Mouse (Mus musculus) midbrain, embryonic 15.5 days (tissue): ENCODE measurements around the gene Zfp821. TPM values are rescaled to one million over a fixed set of nuclear protein-coding genes. Genes with fewer than 3 reads are reported as not detected.

Experiments used
- ATAC-seq: fragments of 200-750 bp; cut with Nextera tagmentation; replicated peaks from 2 replicates; pipeline ENCODE4 v1.8.0; 2017; ENCODE audit warnings: moderate TSS enrichment
- H3K27ac ChIP-seq: fragments of 300-500 bp; sonication (generic); 2 replicates; pipeline ENCODE4 v1.5.1; 2015; ENCODE audit warnings: mild to moderate bottlenecking, inconsistent platforms
- H3K27me3 ChIP-seq: fragments of 300-500 bp; sonication (generic); replicated peaks from 2 replicates; pipeline ENCODE4 v1.6.1; 2015; ENCODE audit warnings: inconsistent platforms
- H3K36me3 ChIP-seq: fragments of 300-500 bp; sonication (generic); replicated peaks from 2 replicates; pipeline ENCODE4 v1.6.1; 2015; ENCODE audit warnings: inconsistent platforms
- H3K4me1 ChIP-seq: fragments of 300-500 bp; sonication (generic); 2 replicates; pipeline ENCODE4 v1.6.1; 2015; ENCODE audit warnings: inconsistent platforms
- H3K4me2 ChIP-seq: fragments of 300-500 bp; sonication (generic); 2 replicates; pipeline ENCODE4 v1.6.1; 2015; ENCODE audit warnings: inconsistent platforms, mild to moderate bottlenecking, moderate library complexity
- H3K4me3 ChIP-seq: fragments of 300-500 bp; sonication (generic); 2 replicates; pipeline ENCODE4 v1.5.1; 2015; ENCODE audit warnings: mild to moderate bottlenecking, inconsistent platforms
- H3K9ac ChIP-seq: fragments of 300-500 bp; sonication (generic); 2 replicates; pipeline ENCODE4 v1.6.1; 2015; ENCODE audit warnings: mild to moderate bottlenecking, inconsistent platforms
- H3K9me3 ChIP-seq: fragments of 300-500 bp; sonication (generic); 2 replicates; pipeline ENCODE4 v1.6.1; 2016; ENCODE audit warnings: inconsistent platforms
- WGBS: fragments of 180-500 bp; shearing (Covaris S2); methylation state at CpG from one replicate; pipeline ENCODE4 v1.1.7; 2015; ENCODE audit warnings: mixed read lengths; 5-methylcytosine and 5-hydroxymethylcytosine counted together
- polyA plus RNA-seq: library from polyadenylated mRNA; unstranded; fragments of >200 nt; fragmentation: Nextera tagmentation; extraction: Ambion mirVana; gene quantifications from 2 replicates; pipeline ENCODE4 v1.2.1, GENCODE M21; 2015

The Zfp821 gene
- 83.8 and 84.4 TPM in 2 replicates for polyA plus RNA-seq

GRCm38 (mm10) chr8:109705320-109706075 lies at the start of gene Zfp821:
Gene Zfp821, plus strand, starts transcription at chr8:109705546.
- ATAC-seq: peak; percentile 88
- Histone ChIP-seq H3K4me3 (peak within 1 kb of the TSS; percentile 90), H3K9ac (peak within 1 kb of the TSS; percentile 99), H3K36me3 (peaks cover 20% of the 10 kb centered on the region; the same call in 1 of the 2 replicates), H3K27ac (peak within 1 kb of the TSS; percentile 98), H3K9me3 (no peaks in the 10 kb centered on the region), H3K4me2 (peak within 1 kb of the TSS; percentile 84), H3K4me1 (peaks cover 35% of the 10 kb centered on the region), H3K27me3 (no peaks in the 10 kb centered on the region)
- WGBS: under 1% methylated on average over 56 of the region's 100 CpGs

GRCm38 (mm10) chr8:109656860-109657259 lies 48.5 kb upstream of the Zfp821 start:
- ATAC-seq: no peak
- H3K36me3 ChIP-seq: no peaks in the 10 kb centered on the region
- no peaks in the 10 kb centered on the region for H3K27me3 ChIP-seq
- H3K4me3 ChIP-seq: no peak overlapping the region
- 87% methylated on average over 3 of the region's 3 CpGs for WGBS
- H3K4me2 ChIP-seq: no peak overlapping the region
- no peaks in the 10 kb centered on the region for H3K9me3 ChIP-seq
- H3K9ac ChIP-seq: no peak overlapping the region
- no peak overlapping the region for H3K27ac ChIP-seq
- H3K4me1 ChIP-seq: no peaks in the 10 kb centered on the region

- no peaks in the 10 kb centered on the region; the same call in 1 of the 2 replicates for H3K36me3 ChIP-seq
- no peak overlapping the region for H3K4me2 ChIP-seq
- ATAC-seq: no peak
- H3K4me3 ChIP-seq: no peak overlapping the region
- no peaks in the 10 kb centered on the region for H3K27me3 ChIP-seq
- H3K9ac ChIP-seq: no peak overlapping the region
- WGBS: 91% methylated on average over 3 of the region's 3 CpGs
- H3K27ac ChIP-seq: no peak overlapping the region
- no peaks in the 10 kb centered on the region for H3K9me3 ChIP-seq
- H3K4me1 ChIP-seq: no peaks in the 10 kb centered on the region
Measured at GRCm38 (mm10) chr8:109662328-109662727, 43.0 kb upstream of the Zfp821 start.

DNA sequence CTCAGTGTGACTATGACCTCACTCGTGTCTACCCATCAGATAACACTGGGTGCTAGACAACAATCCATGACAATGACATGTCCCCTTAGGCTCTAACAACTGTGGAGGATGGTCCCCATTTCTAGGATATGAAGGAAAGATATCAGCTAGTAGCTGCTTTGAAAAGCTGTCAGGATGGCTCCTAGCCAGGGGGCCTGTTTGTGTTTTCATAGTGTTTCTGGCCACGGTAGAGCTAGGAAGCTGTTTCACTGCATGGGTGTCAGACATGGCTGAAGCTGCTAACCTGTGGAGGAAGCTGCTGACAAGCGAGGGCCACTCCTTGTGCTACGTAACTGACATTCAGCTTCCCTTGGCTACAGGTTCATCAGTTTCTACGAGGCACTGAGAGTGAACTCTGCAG lies 38.7 kb upstream of the Zfp821 start:
- no peak for ATAC-seq
- no peak overlapping the region for H3K4me2 ChIP-seq
- H3K36me3 ChIP-seq: peaks cover 15% of the 10 kb centered on the region
- no peak overlapping the region for H3K9ac ChIP-seq
- no peak overlapping the region for H3K4me3 ChIP-seq
- H3K9me3 ChIP-seq: no peaks in the 10 kb centered on the region
- H3K27me3 ChIP-seq: no peaks in the 10 kb centered on the region
- WGBS: 88% methylated on average over 5 of the region's 5 CpGs
- H3K4me1 ChIP-seq: no peaks in the 10 kb centered on the region
- H3K27ac ChIP-seq: no peak overlapping the region

DNA sequence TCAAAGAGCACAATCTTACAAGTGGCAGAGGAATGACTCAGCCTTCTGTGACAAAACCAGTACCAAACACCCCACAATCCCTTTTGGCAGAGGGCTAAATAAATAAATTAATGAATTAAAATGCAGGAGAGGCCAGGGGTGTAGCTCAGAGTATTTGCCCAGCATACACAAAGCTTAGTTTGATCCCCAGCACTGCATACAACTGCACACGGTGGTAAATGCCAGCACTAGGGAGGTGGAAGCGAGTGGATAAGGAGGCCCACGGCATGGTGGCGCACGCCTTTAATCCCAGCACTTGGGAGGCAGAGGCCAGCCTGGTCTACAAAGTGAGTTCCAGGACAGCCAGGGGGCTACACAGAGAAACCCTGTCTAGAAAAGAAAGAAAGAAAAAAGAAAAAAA lies 32.7 kb upstream of the Zfp821 start:
- 90% methylated on average over 5 of the region's 5 CpGs for WGBS
- peaks cover 71% of the 10 kb centered on the region for H3K36me3 ChIP-seq
- no peak overlapping the region for H3K27ac ChIP-seq
- H3K4me1 ChIP-seq: no peaks in the 10 kb centered on the region
- no peaks in the 10 kb centered on the region for H3K27me3 ChIP-seq
- no peak overlapping the region for H3K9ac ChIP-seq
- no peaks in the 10 kb centered on the region for H3K9me3 ChIP-seq
- no peak overlapping the region for H3K4me2 ChIP-seq
- ATAC-seq: no peak
- no peak overlapping the region for H3K4me3 ChIP-seq

DNA sequence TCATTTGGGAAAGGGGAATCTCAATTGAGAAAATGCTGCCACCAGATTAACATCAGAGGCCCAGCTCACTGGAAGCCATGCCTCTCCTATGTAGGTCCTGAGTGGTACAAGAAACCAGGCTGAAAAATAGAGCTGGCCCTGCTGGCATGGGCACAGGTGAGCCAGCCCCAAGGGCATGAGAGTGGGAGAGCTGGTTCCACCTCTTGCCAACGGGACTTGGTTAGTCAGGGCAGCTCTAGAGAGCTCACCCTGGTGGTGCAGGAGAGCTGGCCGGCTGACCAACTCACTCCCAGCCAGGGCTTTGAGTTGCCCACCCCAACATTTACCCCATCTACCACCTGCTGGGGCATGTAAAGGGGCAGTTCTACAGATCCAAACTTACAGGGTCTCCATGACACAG lies 31.8 kb upstream of the Zfp821 start:
- WGBS: 100% methylated on average over 2 of the region's 2 CpGs
- Histone ChIP-seq H3K9me3 (no peaks in the 10 kb centered on the region), H3K36me3 (peaks cover 78% of the 10 kb centered on the region), H3K4me2 (no peak overlapping the region), H3K27me3 (no peaks in the 10 kb centered on the region), H3K4me1 (no peaks in the 10 kb centered on the region), H3K4me3 (no peak overlapping the region), H3K9ac (no peak overlapping the region), H3K27ac (no peak overlapping the region)
- ATAC-seq: no peak

DNA sequence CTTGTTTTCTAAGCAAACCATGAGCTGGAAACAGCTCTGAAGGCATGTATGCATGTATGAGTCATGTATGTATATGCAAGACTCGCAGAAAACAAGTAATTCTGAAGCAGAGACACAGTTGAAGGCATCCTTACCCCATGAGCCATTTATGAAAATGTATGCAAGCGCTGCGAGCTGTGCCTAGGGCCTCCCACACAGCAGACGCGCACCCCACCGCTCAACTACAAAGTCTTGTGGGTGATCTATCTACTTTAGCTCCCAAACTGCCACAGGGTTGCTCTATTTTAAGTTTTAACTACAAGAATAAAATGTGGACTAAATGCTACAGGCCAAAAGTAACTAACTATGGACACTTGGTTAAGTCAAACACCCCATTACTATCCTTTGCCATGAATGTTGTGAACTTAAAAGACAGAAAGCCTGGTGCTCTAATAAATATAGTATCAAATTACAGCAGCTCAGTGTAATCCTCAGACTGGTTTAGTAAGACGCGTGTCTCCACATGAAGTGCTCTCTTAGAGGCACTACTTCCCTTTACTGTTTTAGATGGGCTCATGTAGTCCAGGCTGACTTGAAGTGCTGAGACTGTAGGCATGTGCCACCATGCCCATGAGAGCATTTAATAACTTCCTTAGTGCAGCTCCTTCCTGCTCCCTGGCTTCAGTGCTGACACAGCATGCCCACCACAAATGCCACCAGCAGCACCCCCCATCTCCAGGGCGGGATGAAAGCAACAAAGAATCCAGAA lies 29.3 kb upstream of the Zfp821 start:
- Histone ChIP-seq H3K36me3 (peaks cover 88% of the 10 kb centered on the region), H3K4me2 (no peak overlapping the region), H3K9ac (no peak overlapping the region), H3K9me3 (no peaks in the 10 kb centered on the region), H3K27me3 (no peaks in the 10 kb centered on the region), H3K4me3 (no peak overlapping the region), H3K27ac (no peak overlapping the region), H3K4me1 (no peaks in the 10 kb centered on the region)
- 94% methylated on average over 9 of the region's 9 CpGs for WGBS
- ATAC-seq: no peak

DNA sequence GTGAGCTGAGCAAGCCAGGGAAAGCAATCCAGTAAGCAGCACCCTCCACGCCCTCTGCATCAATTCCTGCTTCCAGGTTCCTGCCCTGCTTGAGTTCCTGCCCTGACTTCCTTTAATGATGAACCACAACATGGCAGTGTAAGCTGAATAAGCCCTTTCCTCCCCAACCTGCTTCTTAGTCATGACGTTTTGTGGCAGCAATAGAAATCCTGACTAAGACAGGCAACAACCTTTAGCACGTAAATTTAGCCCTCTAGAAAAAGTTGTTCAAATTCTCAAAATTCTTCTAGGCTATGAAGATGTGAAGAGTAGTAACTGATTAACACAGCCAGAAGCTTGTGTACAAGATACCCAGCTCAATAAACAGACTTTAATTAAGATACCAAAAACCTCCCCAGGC lies 23.8 kb upstream of the Zfp821 start:
- WGBS: 84% methylated on average over 3 of the region's 3 CpGs
- Histone ChIP-seq H3K4me1 (0 out of 2 replicates have a peak, but pooled peaks cover 5% of the 10 kb centered on the region), H3K4me2 (no peak overlapping the region), H3K27ac (no peak overlapping the region), H3K9me3 (no peaks in the 10 kb centered on the region), H3K4me3 (no peak overlapping the region), H3K9ac (no peak overlapping the region), H3K36me3 (peaks cover 52% of the 10 kb centered on the region), H3K27me3 (no peaks in the 10 kb centered on the region)
- no peak for ATAC-seq

DNA sequence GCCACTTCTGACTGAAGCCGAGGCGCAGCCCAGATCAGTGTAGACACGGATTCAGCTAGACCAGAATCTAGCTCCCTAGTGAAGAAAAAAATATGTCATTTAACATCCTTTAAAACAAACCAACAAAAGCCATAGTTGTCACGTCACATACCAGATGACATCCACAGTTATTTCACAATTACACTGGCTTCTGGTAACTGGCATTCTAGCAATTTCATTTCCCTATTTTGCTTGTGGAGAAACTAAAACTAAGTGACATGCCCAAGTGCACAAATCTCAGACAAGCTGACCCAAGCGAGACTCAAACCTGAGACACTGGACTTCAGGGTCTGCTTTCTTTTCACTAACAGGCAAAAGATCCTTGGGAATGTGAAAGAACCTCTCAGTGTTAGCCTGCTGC lies 23.2 kb upstream of the Zfp821 start:
- H3K9ac ChIP-seq: no peak overlapping the region
- ATAC-seq: no peak
- H3K27me3 ChIP-seq: no peaks in the 10 kb centered on the region
- no peak overlapping the region for H3K27ac ChIP-seq
- H3K4me3 ChIP-seq: no peak overlapping the region
- H3K36me3 ChIP-seq: peaks cover 48% of the 10 kb centered on the region
- 94% methylated on average over 5 of the region's 5 CpGs for WGBS
- no peak overlapping the region for H3K4me2 ChIP-seq
- H3K4me1 ChIP-seq: 0 out of 2 replicates have a peak, but pooled peaks cover 5% of the 10 kb centered on the region
- H3K9me3 ChIP-seq: no peaks in the 10 kb centered on the region

DNA sequence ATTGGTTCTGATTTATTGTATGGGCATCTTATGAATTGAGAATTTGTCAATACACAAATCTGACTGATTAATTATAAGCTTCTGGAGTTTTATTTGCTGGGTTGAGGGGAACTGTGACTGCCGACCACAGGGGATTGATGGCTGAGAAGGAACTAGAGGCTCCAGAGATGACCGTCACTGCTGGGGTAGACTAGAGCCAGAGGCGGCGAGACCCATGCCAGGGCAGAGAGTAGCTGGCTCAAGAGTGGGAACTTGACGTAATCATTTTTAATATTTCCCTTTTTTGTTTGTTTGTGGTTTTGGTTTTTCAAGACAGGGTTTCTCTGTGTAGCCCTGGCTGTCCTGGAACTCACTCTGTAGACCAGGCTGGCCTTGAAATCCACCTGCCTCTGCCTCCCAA lies 18.1 kb upstream of the Zfp821 start:
- Histone ChIP-seq H3K9me3 (no peaks in the 10 kb centered on the region), H3K36me3 (peaks cover 6% of the 10 kb centered on the region), H3K4me3 (no peak overlapping the region), H3K27me3 (no peaks in the 10 kb centered on the region), H3K4me2 (no peak overlapping the region), H3K27ac (no peak overlapping the region), H3K9ac (no peak overlapping the region), H3K4me1 (peaks cover 23% of the 10 kb centered on the region)
- 91% methylated on average over 5 of the region's 5 CpGs for WGBS
- ATAC-seq: no peak

DNA sequence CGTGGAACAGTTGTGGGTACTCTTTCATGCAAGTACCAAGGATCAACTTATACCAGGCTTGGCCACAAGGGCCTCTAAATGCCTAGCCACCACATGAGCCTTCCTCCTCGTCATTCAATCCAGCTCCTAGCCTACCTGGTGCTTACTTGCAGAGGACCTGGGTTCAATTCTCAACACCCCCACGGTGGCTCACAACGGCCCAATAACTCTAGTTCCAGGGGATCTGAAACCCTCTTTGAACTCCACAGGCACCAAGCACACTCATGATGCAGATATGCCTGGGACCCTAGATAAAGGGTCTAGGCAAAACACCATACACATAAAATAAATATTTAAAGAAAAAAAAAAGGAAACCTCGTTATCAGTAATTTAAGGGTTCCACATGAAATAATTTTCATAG lies 13.6 kb upstream of the Zfp821 start:
- Histone ChIP-seq H3K9ac (peak overlapping the region; percentile 95), H3K4me3 (peak overlapping the region; percentile 92), H3K27me3 (no peaks in the 10 kb centered on the region), H3K27ac (peak overlapping the region; percentile 25; the same call in 1 of the 2 replicates), H3K36me3 (no peaks in the 10 kb centered on the region), H3K4me1 (peaks cover 26% of the 10 kb centered on the region), H3K4me2 (peak overlapping the region; percentile 84), H3K9me3 (no peaks in the 10 kb centered on the region)
- whole genome bisulfite sequencing: 51% methylated on average over 5 of the region's 5 CpGs
- ATAC-seq: no peak

DNA sequence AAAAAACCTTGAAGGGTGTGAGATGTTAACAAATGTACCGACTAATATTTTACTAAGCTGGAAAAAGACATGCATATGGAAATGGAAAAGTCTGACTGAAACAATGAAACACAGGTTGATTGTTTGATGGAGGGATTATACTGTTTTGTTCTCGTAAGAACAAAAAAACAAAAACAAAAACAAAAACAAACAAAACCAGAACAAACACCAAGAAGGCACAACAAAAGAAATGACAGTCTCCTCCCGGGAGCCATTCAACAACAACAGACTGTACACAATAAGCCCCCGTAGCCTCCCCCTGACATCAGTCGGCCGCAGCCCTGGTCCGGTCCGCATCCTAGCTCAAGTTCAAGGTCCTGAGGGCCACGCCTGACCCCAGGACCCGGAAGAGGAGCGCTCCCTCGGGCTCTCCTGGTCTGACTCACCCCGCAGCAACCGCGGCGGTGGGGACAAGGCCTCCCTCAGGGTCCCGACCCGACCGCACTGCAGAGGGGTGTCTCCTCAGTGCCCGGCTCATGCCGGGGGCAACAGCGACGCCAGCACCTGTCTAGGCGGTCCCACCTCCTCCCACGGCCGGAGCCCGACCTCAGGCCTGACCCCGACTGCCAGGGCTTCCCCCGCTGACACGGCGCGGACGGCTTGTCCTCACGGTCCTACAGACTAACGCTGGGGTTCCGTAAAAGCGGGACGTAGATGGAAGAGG lies 12.8 kb upstream of the Zfp821 start:
- Histone ChIP-seq H3K36me3 (no peaks in the 10 kb centered on the region), H3K27me3 (no peaks in the 10 kb centered on the region), H3K9ac (peak overlapping the region; percentile 95), H3K4me1 (peaks cover 26% of the 10 kb centered on the region), H3K4me2 (peak overlapping the region; percentile 84), H3K9me3 (no peaks in the 10 kb centered on the region), H3K4me3 (peak overlapping the region; percentile 92), H3K27ac (peak overlapping the region; percentile 87)
- peak; percentile 83 for ATAC-seq
- under 1% methylated on average over 38 of the region's 38 CpGs for WGBS
